Mouse (Mus musculus) kidney, postnatal 36 days (tissue): Measurements from ENCODE around the gene Ptprz1.
"Not testable (repeated sequence)": the region's sequence is repeated elsewhere in the genome, so short reads cannot be mapped to it uniquely, and the experiment has no call there.

Source experiments
- DNase-seq, 2 experiments: peaks; one replicate each; pipeline ENCODE4 v3.0.0; 2021 to 2022; ENCODE audit warnings: mixed read lengths in 2 of 2

Ptprz1 gene

DNA sequence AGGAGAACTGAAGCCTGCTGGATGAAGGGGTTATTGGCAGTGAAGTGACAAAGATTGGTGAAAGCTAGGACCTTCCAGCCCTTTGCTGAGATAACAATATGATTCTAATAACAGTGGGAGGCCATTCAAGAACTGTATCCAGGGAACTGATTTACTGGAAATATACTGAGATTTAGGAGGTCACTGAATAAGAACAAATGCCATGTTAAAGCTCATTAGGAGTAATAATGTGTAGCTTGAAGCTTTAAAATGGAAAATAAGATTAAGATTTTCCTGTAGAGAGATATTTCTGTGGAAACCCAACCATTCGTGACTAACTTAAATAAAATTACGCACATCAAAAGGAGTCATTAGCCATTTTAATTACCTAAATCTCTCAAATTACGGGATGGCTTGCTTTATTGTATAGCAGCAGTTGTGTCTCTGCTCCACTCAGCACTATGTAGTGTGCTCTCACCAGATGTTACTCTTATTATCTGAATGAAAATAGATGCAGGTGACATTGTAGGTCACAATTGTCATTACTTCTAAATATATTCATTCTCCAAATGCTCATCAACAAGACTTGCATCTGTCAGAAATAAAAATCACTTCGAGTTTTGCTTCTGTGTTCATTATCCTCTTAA, 139.8 kb downstream of the Ptprz1 start:
- DNase-seq: no peak

DNA sequence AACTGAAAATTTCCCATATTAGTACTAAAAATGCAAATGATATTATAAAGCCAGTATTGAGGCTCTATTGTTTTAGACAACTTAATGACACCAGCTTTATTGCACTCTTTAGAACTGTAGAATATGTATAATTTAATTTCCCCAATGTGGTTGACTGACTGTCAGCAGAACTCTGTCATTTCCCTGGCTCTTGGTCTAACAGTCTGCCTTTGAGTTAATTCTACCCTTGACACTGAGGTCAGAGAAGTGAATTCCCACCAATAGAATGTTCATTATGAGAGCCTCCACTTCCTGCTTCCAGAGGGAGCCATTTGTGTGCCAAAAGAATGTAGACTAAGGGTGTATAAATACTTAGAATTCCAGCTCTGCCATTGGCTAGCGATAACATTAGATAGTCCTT, 152.9 kb downstream of the Ptprz1 start:
- no peak for DNase-seq

DNA sequence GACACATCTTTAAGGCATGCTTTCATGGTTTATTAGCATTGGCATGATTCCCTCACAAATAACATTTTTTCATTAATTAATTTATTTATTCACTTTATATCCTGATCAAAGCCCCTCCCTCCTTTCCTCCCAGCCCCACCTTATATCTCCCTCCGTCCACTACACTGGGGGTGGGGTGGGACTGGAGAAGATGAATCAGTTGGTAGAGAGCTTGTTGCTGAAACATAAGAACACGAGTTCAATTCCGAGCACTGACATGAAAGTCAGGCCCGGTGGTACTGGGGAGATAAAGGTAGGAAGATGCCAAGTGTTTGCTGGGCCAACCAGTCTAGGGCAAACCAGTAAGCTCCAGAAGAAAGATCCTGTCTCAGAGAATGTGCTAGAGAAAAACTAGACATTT, 173.5 kb downstream of the Ptprz1 start:
- DNase-seq: no peak

DNA sequence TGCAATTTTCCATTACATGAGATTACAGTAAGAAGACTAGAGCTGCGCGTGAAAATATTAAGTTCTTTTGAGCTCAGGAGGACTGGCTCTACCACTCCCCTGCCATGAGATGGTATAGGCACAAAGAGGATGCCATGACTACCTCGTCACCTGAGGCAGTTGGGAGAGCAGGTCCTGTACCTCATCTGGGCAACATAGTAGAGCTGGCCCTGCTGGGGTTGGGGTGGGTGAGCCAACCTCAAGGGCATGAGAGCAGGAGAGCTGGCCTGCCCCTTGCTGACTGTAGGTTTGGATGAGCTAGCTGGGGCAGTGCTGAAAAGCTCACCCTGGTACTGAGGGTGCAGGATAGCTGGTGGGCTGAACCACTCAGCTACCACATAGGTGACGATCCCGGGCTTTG, 180.4 kb downstream of the Ptprz1 start:
- DNase-seq: no peak

DNA sequence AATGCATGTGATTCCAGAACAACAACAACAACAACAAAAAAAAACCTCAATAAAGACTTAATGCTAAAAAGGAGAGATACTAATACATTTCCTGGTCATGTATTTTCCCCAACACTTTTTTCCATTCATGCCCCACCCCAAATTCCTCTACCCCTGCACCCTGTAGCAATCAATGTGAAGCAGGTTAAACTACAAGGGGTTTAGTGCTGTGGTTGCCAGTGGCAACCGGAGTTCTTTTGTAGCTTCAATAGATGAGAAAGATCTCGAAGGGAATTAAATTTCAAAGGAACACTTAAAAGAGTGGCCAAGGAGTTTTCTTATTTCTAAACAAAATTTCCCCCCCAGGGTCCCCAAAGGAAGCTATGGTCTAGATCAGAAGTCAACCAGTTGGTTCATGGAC, 200.8 kb downstream of the Ptprz1 start:
- no peak for DNase-seq

DNA sequence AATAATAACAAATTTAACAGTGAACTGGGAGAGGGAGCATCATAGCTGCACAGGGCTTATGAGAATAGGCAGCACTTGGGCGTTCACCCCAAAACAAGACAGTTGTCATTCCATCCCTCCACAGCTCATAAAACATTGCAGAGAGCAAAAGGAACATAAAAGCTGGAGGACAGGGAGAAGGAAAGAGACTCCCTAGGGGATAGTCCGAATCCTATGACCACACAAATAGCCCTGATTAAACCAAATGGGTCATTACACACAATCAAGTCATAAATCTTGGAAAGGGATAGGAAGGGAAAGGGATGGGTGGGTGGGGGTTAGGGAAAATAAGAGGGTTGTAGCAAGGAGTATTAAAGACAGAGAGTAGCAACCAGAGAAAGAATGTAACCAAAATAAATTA, 203.0 kb downstream of the Ptprz1 start:
- DNase-seq: no peak

- DNase-seq: peak; percentile 25 to 66
Measured at GRCm38 (mm10) chr6:23079991-23080680, 204.8 kb downstream of the Ptprz1 start.

- no peak for DNase-seq
Measured at GRCm38 (mm10) chr6:23084587-23085421, 209.5 kb downstream of the Ptprz1 start.

GRCm38 (mm10) chr6:23089292-23089691, 214.0 kb downstream of the Ptprz1 start:
- not testable (repeated sequence) for DNase-seq

GRCm38 (mm10) chr6:23090346-23091055, 215.2 kb downstream of the Ptprz1 start:
- DNase-seq: peak; percentile 26 to 44
